Mouse (Mus musculus): ENCODE measurements around the gene Phb. TPM values are rescaled to one million over a fixed set of nuclear protein-coding genes. Genes with fewer than 3 reads are reported as not detected.

Phb gene
- polyA plus RNA-seq (2014; fragmentation: Illumina TruSeq; extraction: RNeasy Lipid Tissue Mini Kit (QIAGEN cat#74804); ENCODE audit: low read depth, low replicate concordance): 41.8 TPM

GRCm38 (mm10) chr11:95666529-95667149 is at the start of gene Phb:
Gene Phb (plus strand): TSS chr11:95666957.

DNA sequence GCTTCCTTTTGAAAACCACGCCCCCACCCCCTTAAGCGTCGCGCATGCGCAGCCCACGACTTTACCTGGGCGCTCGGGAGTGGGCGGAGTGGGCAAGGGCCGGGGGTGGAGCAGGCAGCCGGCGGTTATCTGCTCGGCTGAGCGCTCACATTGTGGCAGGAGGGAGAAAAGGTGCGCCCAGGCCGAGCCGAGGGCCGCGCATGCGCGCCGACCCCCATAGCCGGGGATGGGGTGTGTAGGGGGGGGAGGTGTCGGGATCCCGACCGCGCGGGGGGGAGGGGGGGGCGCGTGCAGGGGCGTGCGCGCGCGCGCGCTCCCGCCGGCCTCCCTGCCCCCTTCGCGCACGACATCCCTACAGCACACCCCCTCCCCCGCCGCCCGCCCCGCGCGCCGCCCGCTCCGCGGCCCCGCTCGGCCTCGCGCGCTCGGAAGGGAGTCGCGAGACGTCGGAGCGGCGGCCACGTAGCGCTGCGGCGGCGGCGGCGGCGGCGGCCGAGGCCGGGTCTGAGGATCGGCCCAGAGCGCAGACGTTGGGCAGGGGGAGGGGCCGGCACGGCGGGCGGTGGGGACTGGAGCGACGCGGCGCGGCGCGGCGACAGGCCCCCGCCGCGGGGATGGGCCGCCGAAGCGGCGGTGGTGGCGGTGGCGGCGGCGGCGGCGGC is 45.9 kb downstream of the Phb start, which contains the start of gene Zfp652:
Zfp652 (plus strand) TSS at position 111 of the 662 bp plus-strand sequence.

GRCm38 (mm10) chr11:95723287-95723686 is 56.5 kb downstream of the Phb start, which contains the start of gene B130006D01Rik:
Gene B130006D01Rik (plus strand): TSS chr11:95723587.

Other genes with a start within 250 kb of the Phb start
- gene Nxph3, start 152.4 kb upstream of the Phb start, polyA plus RNA-seq (2014; fragmentation: Illumina TruSeq; extraction: RNeasy Lipid Tissue Mini Kit (QIAGEN cat#74804); ENCODE audit: low read depth, low replicate concordance): not detected
- gene Ngfr, start 79.2 kb upstream of the Phb start, polyA plus RNA-seq (2014; fragmentation: Illumina TruSeq; extraction: RNeasy Lipid Tissue Mini Kit (QIAGEN cat#74804); ENCODE audit: low read depth, low replicate concordance): 0.40 TPM
- 12.4 TPM for gene Zfp652, start 45.7 kb downstream of the Phb start, polyA plus RNA-seq (2014; fragmentation: Illumina TruSeq; extraction: RNeasy Lipid Tissue Mini Kit (QIAGEN cat#74804); ENCODE audit: low read depth, low replicate concordance)
- gene B130006D01Rik, start 56.6 kb downstream of the Phb start, polyA plus RNA-seq (2014; fragmentation: Illumina TruSeq; extraction: RNeasy Lipid Tissue Mini Kit (QIAGEN cat#74804); ENCODE audit: low read depth, low replicate concordance): 0.16 TPM
- gene Phospho1, start 157.5 kb downstream of the Phb start, polyA plus RNA-seq (2014; fragmentation: Illumina TruSeq; extraction: RNeasy Lipid Tissue Mini Kit (QIAGEN cat#74804); ENCODE audit: low read depth, low replicate concordance): 0.56 TPM
- gene Gngt2, start 170.3 kb downstream of the Phb start, polyA plus RNA-seq (2014; fragmentation: Illumina TruSeq; extraction: RNeasy Lipid Tissue Mini Kit (QIAGEN cat#74804); ENCODE audit: low read depth, low replicate concordance): 4.2 TPM
- 0.29 TPM for gene Abi3, start 175.5 kb downstream of the Phb start, polyA plus RNA-seq (2014; fragmentation: Illumina TruSeq; extraction: RNeasy Lipid Tissue Mini Kit (QIAGEN cat#74804); ENCODE audit: low read depth, low replicate concordance)
- gene B4galnt2, start 247.9 kb downstream of the Phb start, polyA plus RNA-seq (2014; fragmentation: Illumina TruSeq; extraction: RNeasy Lipid Tissue Mini Kit (QIAGEN cat#74804); ENCODE audit: low read depth, low replicate concordance): not detected

All from liver, adult 10 weeks (tissue).